In genomic region chr10:8505346-8506246, GRCm38 (mm10) we compare ENCODE assay signal across 12 mouse cellular contexts. TPM values are rescaled to one million over a fixed set of nuclear protein-coding genes. Genes with fewer than 3 reads are reported as not detected.
DNase-seq lines count a peak whose midpoint lies in the region; ATAC-seq lines count a peak whose summit lies in the region.
"Had no signal": no experiment of that assay in that cellular context is flagged by ENCODE, and none has a peak within 500 bp of the region (broad histone marks: within the 10 kb centered on the region; RNA-seq: fewer than 3 reads in every experiment).

No protein-coding gene starts in this region.

- H3K9ac ChIP-seq in heart, embryonic 14.5 days (ENCODE audit: low read length), result no peak overlapping the region
- no peak overlapping the region for H3K9ac ChIP-seq in midbrain, embryonic 13.5 days (replicated peaks)

- no peaks in the 10 kb centered on the region for H3K36me3 ChIP-seq in heart, embryonic 14.5 days (ENCODE audit: control insufficient read depth, insufficient read depth, low read length)
- H3K36me3 ChIP-seq in heart, embryonic 10.5 days, result no peaks in the 10 kb centered on the region
- no peaks in the 10 kb centered on the region for H3K36me3 ChIP-seq in midbrain, embryonic 13.5 days
- H3K36me3 ChIP-seq: forebrain, embryonic 10.5 days; G1E had no signal

- H3K9me3 ChIP-seq in heart, embryonic 14.5 days (ENCODE audit: control insufficient read depth, low read length), result no peaks in the 10 kb centered on the region
- no peaks in the 10 kb centered on the region for H3K9me3 ChIP-seq in heart, embryonic 10.5 days
- no peaks in the 10 kb centered on the region for H3K9me3 ChIP-seq in midbrain, embryonic 13.5 days
- H3K9me3 ChIP-seq: forebrain, embryonic 10.5 days had no signal

- no peak overlapping the region for H3K27ac ChIP-seq in heart, embryonic 14.5 days (replicated peaks in 1 of 2; ENCODE audit: control insufficient read depth in 1 of 2, insufficient read depth in 1 of 2, low read depth in 2 of 2, low read length in 2 of 2)
- no peak overlapping the region for H3K27ac ChIP-seq in heart, embryonic 10.5 days
- no peak overlapping the region for H3K27ac ChIP-seq in midbrain, embryonic 13.5 days
- H3K27ac ChIP-seq: forebrain, embryonic 10.5 days had no signal

- WGBS in heart, embryonic 14.5 days, result 42% methylated on average over 13 of the region's 13 CpGs
- 52% methylated on average over 13 of the region's 13 CpGs for WGBS in heart, embryonic 10.5 days
- WGBS in midbrain, embryonic 13.5 days, result 63% methylated on average over 13 of the region's 13 CpGs

- ATAC-seq in heart, embryonic 14.5 days (ENCODE audit: insufficient number of reproducible peaks, insufficient read depth, low FRiP score, low read depth), result no peak
- ATAC-seq in midbrain, embryonic 13.5 days, result no peak

- H3K4me3 ChIP-seq in heart, embryonic 14.5 days (ENCODE audit: control insufficient read depth in 1 of 2, insufficient read depth in 1 of 2, low read depth in 1 of 2, low read length in 2 of 2), result no peak overlapping the region
- H3K4me3 ChIP-seq in heart, embryonic 10.5 days, result no peak overlapping the region
- no peak overlapping the region for H3K4me3 ChIP-seq in midbrain, embryonic 13.5 days (replicated peaks)
- H3K4me3 ChIP-seq: forebrain, embryonic 10.5 days had no signal

- peak overlapping the region; percentile 38 for H3K4me2 ChIP-seq in heart, embryonic 14.5 days (ENCODE audit: low read length)
- no peak overlapping the region for H3K4me2 ChIP-seq in midbrain, embryonic 13.5 days (replicated peaks)

- DNase-seq in heart, embryonic 10.5 days (ENCODE audit: low spot score), result no peak
- peak; percentile 6 to 18 for DNase-seq in B cell, adult 2 months
- DNase-seq in adipocyte (ENCODE audit: low spot score), result peak; percentile 28
- DNase-seq in lung, postnatal 25 days (ENCODE audit: low spot score), result peak; percentile 41
- no peak for DNase-seq in cerebellum, postnatal 4 days (ENCODE audit: low spot score in 2 of 2)
- DNase-seq in kidney, adult 11 months, result no peak
- DNase-seq: right cerebral cortex, postnatal 14 days; thymus, postnatal 36 days had no signal

- peaks cover 2 to 9% of the 10 kb centered on the region in 2 experiments for H3K4me1 ChIP-seq in heart, embryonic 14.5 days (ENCODE audit: control insufficient read depth in 2 of 2, insufficient read depth in 2 of 2, low read length in 2 of 2)
- H3K4me1 ChIP-seq in heart, embryonic 10.5 days, result 0 out of 2 replicates have a peak, but pooled peaks cover 5% of the 10 kb centered on the region
- no peaks in the 10 kb centered on the region for H3K4me1 ChIP-seq in midbrain, embryonic 13.5 days (replicated peaks)

- no peaks in the 10 kb centered on the region for H3K27me3 ChIP-seq in heart, embryonic 14.5 days (ENCODE audit: control insufficient read depth, insufficient read depth, low read length)
- H3K27me3 ChIP-seq in heart, embryonic 10.5 days (ENCODE audit: insufficient read depth, poor library complexity, severe bottlenecking), result no peaks in the 10 kb centered on the region
- H3K27me3 ChIP-seq in midbrain, embryonic 13.5 days, result no peaks in the 10 kb centered on the region

RNA-seq across cellular contexts. Expression of gene Ust, which starts 13.0 kb away (rescaled TPM):
- 1.4 and 2.3 TPM in 2 replicates for polyA plus RNA-seq in heart, embryonic 14.5 days (2014; fragmentation: Nextera tagmentation; extraction: Ambion mirVana)
- 1.9 and 2.8 TPM in 2 replicates for polyA plus RNA-seq in heart, embryonic 10.5 days (2016; fragmentation: Nextera tagmentation; extraction: Ambion mirVana)
- polyA plus RNA-seq in midbrain, embryonic 13.5 days (2015; fragmentation: Nextera tagmentation; extraction: Ambion mirVana), result 2.6 and 2.7 TPM in 2 replicates
- polyA plus RNA-seq: G1E had no signal

Comparison
In these comparisons a context has a peak if more than half of its experiments do, and no peak if none do; other contexts are left out.
1. DNase-seq: peak in B cell, adult 2 months (2 of 2), adipocyte (single experiment) and lung, postnatal 25 days (single experiment); none in heart, embryonic 10.5 days (single experiment), cerebellum, postnatal 4 days (0 of 2) and kidney, adult 11 months (single experiment).